Mouse (Mus musculus) gastrocnemius, adult 18-20 months (tissue): Measurements from ENCODE around the gene Tgfb1. TPM values are rescaled to one million over a fixed set of nuclear protein-coding genes. Genes with fewer than 3 reads are reported as not detected.

Experiments used
- DNase-seq: peaks from one replicate; pipeline ENCODE4 v3.0.0; 2021; ENCODE audit warnings: low spot score
- total RNA-seq, 2 experiments: library from RNA; stranded (reverse); gene quantifications; 2 replicates each; pipeline ENCODE4 v1.2.3; 2021

Tgfb1 gene
- total RNA-seq, 2 experiments from 2014 or later = 3.9 to 7.8 TPM

DNA sequence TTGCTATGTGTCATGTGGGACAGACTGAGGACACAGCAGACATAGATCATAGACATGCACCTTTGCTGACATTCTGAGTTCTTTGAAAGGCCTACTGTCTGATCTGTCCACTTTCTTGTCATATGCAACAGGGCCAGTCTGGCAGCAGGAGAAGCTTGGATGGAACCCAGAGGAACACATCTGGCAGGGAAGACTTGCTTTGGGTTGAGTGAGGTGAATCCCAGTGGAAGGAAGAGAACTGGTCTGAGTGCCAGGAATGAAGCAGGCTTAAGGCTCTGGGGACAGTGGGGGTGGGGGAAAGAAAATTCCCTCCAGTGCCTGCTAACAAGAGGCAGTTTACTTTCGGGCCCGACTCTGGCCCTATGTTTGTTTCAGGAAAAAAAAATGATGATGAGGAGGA lies 43.1 kb downstream of the Tgfb1 start:
- peak; percentile 78 for DNase-seq

DNA sequence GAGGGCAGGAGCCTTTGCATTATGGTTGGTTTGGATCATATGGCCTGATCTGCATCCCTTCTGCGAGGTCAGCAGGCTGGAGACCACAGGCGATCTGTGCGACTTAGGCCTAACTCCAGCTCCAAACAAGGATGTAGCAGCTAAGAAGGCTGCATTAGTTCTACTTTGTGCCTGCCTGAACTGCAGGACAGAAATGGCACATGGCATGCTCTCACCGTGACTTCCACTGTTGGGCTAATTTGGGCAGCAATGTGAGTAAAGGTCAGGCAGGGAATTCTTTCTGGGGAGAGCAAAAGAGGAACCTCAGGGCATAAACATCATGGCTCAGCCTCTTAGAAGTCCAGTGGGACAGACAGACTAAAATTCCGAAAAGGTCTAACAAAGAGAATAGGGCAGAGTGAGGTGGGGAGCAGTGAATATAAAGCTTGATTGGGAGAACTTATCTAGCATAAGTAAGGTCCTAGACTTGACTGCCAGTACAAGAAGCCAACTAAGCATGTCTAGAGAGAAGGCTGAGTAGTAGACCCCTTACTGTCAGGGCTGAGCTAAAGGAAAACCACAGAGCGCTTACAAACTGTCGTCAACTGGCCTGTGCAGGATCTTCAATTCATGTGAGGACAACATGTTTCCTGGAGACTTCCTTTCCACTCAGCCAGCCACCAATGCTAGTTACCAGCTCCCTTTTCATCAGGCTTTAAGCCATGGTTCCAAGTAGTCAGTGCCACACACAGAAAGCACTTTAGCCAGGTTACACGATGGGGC lies 44.7 kb downstream of the Tgfb1 start:
- no peak for DNase-seq

GRCm38 (mm10) chr7:25734991-25735390 lies 48.2 kb downstream of the Tgfb1 start:
- no peak for DNase-seq

GRCm38 (mm10) chr7:25736920-25737319 lies 50.1 kb downstream of the Tgfb1 start:
- DNase-seq = no peak

DNA sequence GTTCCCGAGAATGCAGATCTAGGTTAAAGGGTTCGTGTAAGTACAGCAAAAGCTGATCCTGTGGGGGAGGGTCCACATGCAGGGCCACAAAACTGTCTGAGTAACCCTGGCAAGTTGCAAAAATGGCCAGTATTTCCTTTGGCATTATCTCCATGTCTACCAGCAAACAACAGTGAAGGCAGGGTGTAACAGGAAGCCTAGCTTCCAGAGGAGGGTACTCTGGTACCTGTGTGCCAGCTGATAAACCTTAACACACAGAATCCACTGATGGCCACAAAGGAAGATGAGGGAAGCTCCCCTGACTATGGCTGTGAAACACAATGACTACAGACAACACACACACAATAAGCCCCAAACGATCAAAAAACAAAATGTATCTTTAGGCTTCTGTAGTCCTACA lies 51.5 kb downstream of the Tgfb1 start:
- DNase-seq = no peak

DNA sequence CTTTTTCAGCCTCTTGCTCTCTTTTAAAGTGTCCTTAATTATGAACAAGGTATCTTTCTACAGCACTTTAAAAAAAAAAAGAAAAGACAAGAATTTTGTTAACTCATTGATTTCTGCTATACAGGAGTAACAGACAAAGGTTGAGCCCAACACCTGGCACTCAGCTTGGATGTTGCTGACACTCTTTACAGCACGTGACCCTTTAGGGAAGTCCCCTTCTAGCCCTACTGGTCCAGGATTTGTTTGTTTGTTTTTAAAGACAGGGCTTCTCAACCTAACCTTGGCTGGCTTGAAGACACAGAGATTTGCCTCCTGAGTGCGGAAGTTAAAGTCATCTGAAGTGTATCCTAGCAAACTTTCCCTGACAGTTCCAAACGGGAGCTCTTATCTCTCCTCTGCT lies 60.0 kb downstream of the Tgfb1 start:
- no peak for DNase-seq

DNA sequence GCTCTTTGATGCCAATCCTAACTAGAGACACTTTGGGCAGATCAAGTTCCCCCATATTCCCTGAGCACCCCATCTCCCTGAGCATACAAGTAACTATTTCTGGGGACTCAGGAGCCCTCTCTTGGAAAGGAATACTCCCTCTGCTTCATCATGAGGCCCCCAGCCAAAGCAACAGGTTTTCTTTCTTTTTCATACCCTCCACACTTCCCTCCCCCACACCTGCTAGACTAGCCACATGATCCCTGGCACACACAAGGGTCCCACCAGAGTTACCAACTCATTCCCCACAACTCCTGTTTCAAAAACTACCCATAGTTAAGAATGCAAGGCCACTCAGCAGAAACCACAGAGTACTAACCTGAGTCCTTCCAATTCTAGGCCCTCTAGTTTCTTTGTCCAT lies 66.3 kb downstream of the Tgfb1 start:
- DNase-seq = no peak

DNA sequence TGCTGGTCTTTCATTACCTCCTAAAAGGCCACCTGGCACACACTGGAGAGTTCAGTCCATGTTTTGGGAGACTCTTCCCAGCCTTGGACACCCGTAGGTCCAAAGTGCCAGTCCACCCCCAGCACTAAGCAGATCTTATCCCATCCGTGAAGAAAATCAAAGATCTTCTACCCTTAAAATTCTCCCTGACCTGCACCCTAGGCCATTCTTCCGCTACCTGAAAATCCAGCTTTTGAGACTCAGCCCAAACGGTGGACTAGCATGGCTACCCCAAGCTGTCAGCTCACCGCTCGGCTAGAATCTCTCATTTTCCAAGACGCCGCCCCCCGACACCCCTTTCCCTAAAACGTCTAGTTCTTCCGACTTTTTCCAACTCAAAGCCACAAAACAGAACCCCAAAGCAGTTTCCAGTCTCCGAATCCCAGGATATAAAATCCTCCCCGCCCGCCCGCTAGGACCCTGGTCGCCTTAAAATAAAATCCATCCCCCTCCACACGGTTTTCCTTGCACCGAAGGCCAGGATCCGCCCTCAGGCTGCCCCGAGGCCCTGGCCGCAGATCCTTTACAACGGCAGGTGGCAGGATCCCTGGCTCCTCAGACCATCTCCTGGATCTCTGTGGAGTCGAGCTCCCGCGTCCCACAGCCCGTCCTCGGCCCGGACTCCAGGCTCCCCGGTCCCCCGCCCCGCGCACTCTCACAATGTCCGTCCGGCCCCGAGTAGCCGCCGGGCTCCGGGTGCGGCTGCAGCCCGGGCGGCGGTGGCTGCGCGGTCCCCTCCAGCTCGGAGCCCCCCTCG lies 67.0 kb downstream of the Tgfb1 start:
- no peak for DNase-seq

GRCm38 (mm10) chr7:25754439-25754737 lies 67.6 kb downstream of the Tgfb1 start:
- no peak for DNase-seq

Other genes starting within 250 kb of the Tgfb1 start
- 1 to 10 TPM; 2.7 to 4.4 TPM for gene Ceacam1, start 209.4 kb upstream of the Tgfb1 start, total RNA-seq
- 1 to 10 TPM in 1 of 2 experiments, under 1 TPM in 1; 0.46 to 1.1 TPM for gene Ceacam2, start 147.1 kb upstream of the Tgfb1 start, total RNA-seq
- not detected for gene Erich4, start 71.1 kb upstream of the Tgfb1 start, total RNA-seq
- gene Dmac2, start 67.6 kb upstream of the Tgfb1 start, total RNA-seq = 10 to 100 TPM; 38.7 to 43.2 TPM
- gene B3gnt8, start 60.3 kb upstream of the Tgfb1 start, total RNA-seq = 1 to 10 TPM; 1.1 to 1.3 TPM
- gene Bckdha, start 28.0 kb upstream of the Tgfb1 start, total RNA-seq = 100 to 1,000 TPM; 134 to 137 TPM
- gene Exosc5, start 27.8 kb upstream of the Tgfb1 start, total RNA-seq = 10 to 100 TPM; 19.9 to 21.3 TPM
- gene Tmem91, start 11.8 kb upstream of the Tgfb1 start, total RNA-seq = not detected
- gene B9d2, start 6.2 kb upstream of the Tgfb1 start, total RNA-seq = 1 to 10 TPM; 7.3 to 7.8 TPM
- gene Ccdc97, start 32.1 kb downstream of the Tgfb1 start, total RNA-seq = 10 to 100 TPM; 42.1 to 43.5 TPM
- 10 to 100 TPM; 69.1 to 73.4 TPM for gene Hnrnpul1, start 67.8 kb downstream of the Tgfb1 start, total RNA-seq
- 10 to 100 TPM; 27.6 to 42.7 TPM for gene Axl, start 101.7 kb downstream of the Tgfb1 start, total RNA-seq
- under 1 TPM; 0.16 to 0.28 TPM for gene Cyp2s1, start 129.9 kb downstream of the Tgfb1 start, total RNA-seq
- gene Cyp2b10, start 210.6 kb downstream of the Tgfb1 start, total RNA-seq = not detected